Mouse (Mus musculus) small intestine, adult 2 months (tissue): ENCODE results near the gene Fkbpl.

Experiments used
- CTCF ChIP-seq: fragments of 200-500 bp; IDR thresholded peaks from 2 replicates; pipeline ENCODE4 v1.5.1; 2012; ENCODE audit warnings: low read depth, mild to moderate bottlenecking, control low read depth, inconsistent platforms, low read length, moderate library complexity, mixed read lengths; ENCODE audit not compliant: insufficient replicate concordance, insufficient read length; ENCODE audit errors: extremely low read depth
- POLR2A ChIP-seq: fragments of 200-500 bp; IDR thresholded peaks from 2 replicates; pipeline ENCODE4 v1.6.1; 2012; ENCODE audit warnings: low read depth, mild to moderate bottlenecking, control low read depth, inconsistent platforms, low read length, moderate library complexity

DNA sequence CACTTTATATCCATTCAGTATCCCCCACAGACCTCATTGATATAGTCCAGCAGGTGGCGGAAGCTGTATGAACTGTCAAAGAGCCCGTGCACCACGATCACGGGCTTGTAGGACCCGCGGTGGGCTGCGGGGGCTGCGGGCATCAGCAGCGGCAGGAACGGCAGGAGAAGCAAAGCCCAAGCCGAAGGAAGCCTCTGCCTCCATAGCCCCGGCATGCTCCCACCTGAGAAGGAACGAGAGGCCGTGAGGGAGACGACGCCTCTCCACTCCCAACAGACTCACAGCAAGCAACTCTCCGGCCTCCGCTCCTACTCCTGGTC lies 17.8 kb upstream of the Fkbpl start:
- TF ChIP-seq CTCF (peak; percentile 19; the same call in 1 of the 2 replicates), POLR2A (no peak)
